Comparison of ENCODE assay signal across 9 mouse cellular contexts in the genomic region with DNA sequence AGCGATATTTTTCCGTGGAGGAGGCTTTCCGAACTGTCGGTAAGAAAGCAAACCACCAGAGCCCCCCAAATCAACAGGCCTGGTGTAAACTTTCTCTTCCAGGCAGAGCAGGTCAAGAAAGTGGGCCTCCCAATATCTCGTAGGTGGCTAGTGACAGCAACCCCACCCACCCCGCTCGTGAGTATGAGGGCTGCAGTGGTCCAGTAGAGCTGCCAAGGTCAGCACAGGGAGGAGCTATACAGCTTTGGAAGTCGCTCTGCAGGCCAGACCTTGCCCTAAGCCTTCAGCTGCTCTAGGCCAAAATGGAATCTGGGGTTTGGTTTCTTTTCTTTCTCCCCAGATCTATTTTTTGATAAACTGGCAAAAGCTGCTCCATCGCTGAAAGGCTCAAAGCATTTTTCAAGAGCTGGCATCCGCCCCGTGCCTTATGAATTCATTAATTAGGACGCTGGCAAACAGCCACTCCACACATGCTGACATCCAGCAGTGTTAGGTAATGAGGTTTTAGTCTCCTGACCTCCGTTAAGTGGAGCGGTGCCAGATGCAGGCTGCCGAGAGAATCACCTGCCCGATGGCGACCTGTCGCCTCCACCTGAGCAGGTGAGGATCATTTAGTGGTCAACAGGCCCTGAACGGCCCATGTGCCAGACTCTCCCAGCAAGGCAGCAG. TPM values are rescaled to one million over a fixed set of nuclear protein-coding genes. Genes with fewer than 3 reads are reported as not detected.
DNase-seq lines count a peak whose midpoint lies in the region; ATAC-seq and TF ChIP-seq lines count a peak whose summit lies in the region.
"Had no signal": no experiment of that assay in that cellular context is flagged by ENCODE, and none has a peak within 500 bp of the region (broad histone marks: within the 10 kb centered on the region; RNA-seq: fewer than 3 reads in every experiment).

No protein-coding gene starts in this region.

- TF ChIP-seq EP300 in CH12.LX (IDR thresholded peaks at IDR 0.05; ENCODE audit: low read length): no peak

- no peak for ATAC-seq in hindbrain, embryonic 12.5 days (ENCODE audit: low FRiP score)
- ATAC-seq in hindbrain, embryonic 11.5 days (ENCODE audit: low FRiP score): no peak

- H3K4me1 ChIP-seq in hindbrain, embryonic 12.5 days: peaks cover 71% of the 10 kb centered on the region
- peaks cover 13% of the 10 kb centered on the region for H3K4me1 ChIP-seq in hindbrain, embryonic 11.5 days (replicated peaks; ENCODE audit: control insufficient read depth, insufficient read depth, low read length)
- peaks cover 30 to 88% of the 10 kb centered on the region in 2 experiments for H3K4me1 ChIP-seq in CH12.LX (ENCODE audit: control insufficient read depth in 1 of 2, insufficient read depth in 2 of 2)

- H3K4me3 ChIP-seq in hindbrain, embryonic 12.5 days: no peak overlapping the region
- H3K4me3 ChIP-seq in hindbrain, embryonic 11.5 days (ENCODE audit: low read depth, low read length): no peak overlapping the region
- peak overlapping the region in 2 of 3 experiments; percentile 16 to 19 for H3K4me3 ChIP-seq in CH12.LX (replicated peaks in 1 of 3; ENCODE audit: low read depth in 2 of 3, low read length in 2 of 3, poor library complexity in 1 of 3)

- H3K4me2 ChIP-seq in hindbrain, embryonic 12.5 days (replicated peaks): no peak overlapping the region
- H3K4me2 ChIP-seq in hindbrain, embryonic 11.5 days (replicated peaks; ENCODE audit: low read depth, low read length): no peak overlapping the region
- peak overlapping the region; percentile 58 for H3K4me2 ChIP-seq in CH12.LX (ENCODE audit: insufficient read depth, low read depth, poor library complexity, severe bottlenecking)

- no peak for DNase-seq in hindbrain, embryonic 11.5 days (ENCODE audit: low spot score)
- DNase-seq in CH12.LX (ENCODE audit: extremely low read depth): no peak
- peak; percentile 89 to 91 for DNase-seq in cerebellum, adult 18-20 months
- peak; percentile 85 to 86 for DNase-seq in kidney, adult 8-10 months
- DNase-seq in embryo, embryonic 10 days (ENCODE audit: low spot score): no peak
- DNase-seq in urinary bladder, adult 18-20 months (ENCODE audit: low spot score in 2 of 2): no peak
- no peak for DNase-seq in spleen, postnatal 36 days (ENCODE audit: low spot score in 2 of 2)
- DNase-seq: embryo, embryonic 11 days had no signal

- WGBS in hindbrain, embryonic 12.5 days: 75% methylated on average over 19 of the region's 19 CpGs
- WGBS in hindbrain, embryonic 11.5 days: 83% methylated on average over 19 of the region's 19 CpGs

- no peaks in the 10 kb centered on the region for H3K9me3 ChIP-seq in hindbrain, embryonic 12.5 days (replicated peaks)
- H3K9me3 ChIP-seq in hindbrain, embryonic 11.5 days (ENCODE audit: control insufficient read depth, low read length): no peaks in the 10 kb centered on the region
- peaks cover 2% of the 10 kb centered on the region for H3K9me3 ChIP-seq in CH12.LX (replicated peaks; ENCODE audit: low read length)

- no peak for TF ChIP-seq CTCF in CH12.LX (conservative IDR thresholded peaks at IDR 0.05 in 1 of 2, IDR thresholded peaks at IDR 0.05 in 1 of 2; ENCODE audit: low read depth in 2 of 2, low read length in 2 of 2)

- 0 out of 2 replicates have a peak overlapping the region, but pooled peaks have one; percentile 10 for H3K9ac ChIP-seq in hindbrain, embryonic 12.5 days
- H3K9ac ChIP-seq in hindbrain, embryonic 11.5 days (ENCODE audit: low read depth, low read length): no peak overlapping the region
- H3K9ac ChIP-seq in CH12.LX (ENCODE audit: insufficient read depth, low read depth): peak overlapping the region; percentile 30; the same call in 1 of the 2 replicates

- H3K27me3 ChIP-seq in hindbrain, embryonic 12.5 days: no peaks in the 10 kb centered on the region
- H3K27me3 ChIP-seq in hindbrain, embryonic 11.5 days (ENCODE audit: control insufficient read depth, insufficient read depth, low read length): no peaks in the 10 kb centered on the region
- no peaks in the 10 kb centered on the region for H3K27me3 ChIP-seq in CH12.LX (replicated peaks)

- H3K36me3 ChIP-seq in hindbrain, embryonic 12.5 days: no peaks in the 10 kb centered on the region
- H3K36me3 ChIP-seq in hindbrain, embryonic 11.5 days (ENCODE audit: control insufficient read depth, insufficient read depth, low read length): no peaks in the 10 kb centered on the region
- H3K36me3 ChIP-seq in CH12.LX (replicated peaks in 1 of 2; ENCODE audit: control insufficient read depth in 1 of 2, insufficient read depth in 1 of 2, low read length in 1 of 2): peaks cover 8 to 46% of the 10 kb centered on the region in 2 experiments

- no peak for TF ChIP-seq POLR2A in CH12.LX (IDR thresholded peaks at IDR 0.05; ENCODE audit: low read depth, low read length)

- peaks cover 7% of the 10 kb centered on the region for H3K79me2 ChIP-seq in CH12.LX (replicated peaks; ENCODE audit: control insufficient read depth, extremely low read depth, insufficient read depth, poor library complexity, severe bottlenecking)

- no peak for TF ChIP-seq RAD21 in CH12.LX (IDR thresholded peaks at IDR 0.05; ENCODE audit: low read depth, low read length)

- dilution Hi-C loops in CH12.LX (cut with MboI; ENCODE audit: extremely low pct_ligation_motif_present, extremely low pct_unique_long_range_greater_than_20kb, low sequenced_read_pairs): no loop called here

- in situ Hi-C loops in CH12.LX (cut with MboI; ENCODE audit: low pct_ligation_motif_present, low pct_unique_long_range_greater_than_20kb, low sequenced_read_pairs): loop anchor here (10.0 kb wide), 1 partner anchor 54 kb away; no protein-coding TSS in a partner anchor

- H3K27ac ChIP-seq in hindbrain, embryonic 12.5 days: peak overlapping the region; percentile 26; the same call in 1 of the 2 replicates
- H3K27ac ChIP-seq in hindbrain, embryonic 11.5 days (ENCODE audit: low read depth, low read length): no peak overlapping the region
- peak overlapping the region; percentile 65 for H3K27ac ChIP-seq in CH12.LX (ENCODE audit: insufficient read depth, low read depth)

TF ChIP-seq in CH12.LX, 34 proteins besides CTCF, POLR2A, EP300 and RAD21:
- TF ChIP-seq ELF1 (IDR thresholded peaks at IDR 0.05; ENCODE audit: low read depth, low read length) (no peak), ETS1 (conservative IDR thresholded peaks at IDR 0.05; ENCODE audit: low read depth, low read length) (no peak), MXI1 (IDR thresholded peaks at IDR 0.05; ENCODE audit: low read depth, low read length) (no peak), ZKSCAN1 (IDR thresholded peaks at IDR 0.05; ENCODE audit: borderline replicate concordance, low read depth, low read length) (no peak), KAT2A (IDR thresholded peaks at IDR 0.05; ENCODE audit: insufficient replicate concordance, low read length) (no peak), GABPA (IDR thresholded peaks at IDR 0.05; ENCODE audit: insufficient replicate concordance, low read depth, low read length) (no peak), CHD2 (IDR thresholded peaks at IDR 0.05; ENCODE audit: low read length) (no peak), JUN (IDR thresholded peaks at IDR 0.05; ENCODE audit: insufficient read depth, low read depth, low read length) (no peak), MYC (IDR thresholded peaks at IDR 0.05; ENCODE audit: low read depth, low read length) (no peak), JUND (conservative IDR thresholded peaks at IDR 0.05; ENCODE audit: low read depth, low read length) (no peak), ZC3H11A (IDR thresholded peaks at IDR 0.05; ENCODE audit: low read depth, low read length) (no peak), UBTF (IDR thresholded peaks at IDR 0.05; ENCODE audit: low read depth, low read length) (no peak), MAZ (IDR thresholded peaks at IDR 0.05; ENCODE audit: low read depth, low read length) (no peak)

RNA-seq across cellular contexts. Expression of a gene that starts 5.6 kb away (rescaled TPM):
- 14.0 and 15.3 TPM in 2 replicates for polyA plus RNA-seq in hindbrain, embryonic 12.5 days (2016; fragmentation: Nextera tagmentation; extraction: Ambion mirVana)
- 14.8 and 15.2 TPM in 2 replicates for polyA plus RNA-seq in hindbrain, embryonic 11.5 days (2014; fragmentation: Nextera tagmentation; extraction: Ambion mirVana)
- 18.7 and 23.5 TPM in 2 replicates for total RNA-seq in CH12.LX (2012; rRNA removed)
- 8.8 and 9.1 TPM in 2 replicates for total RNA-seq in CH12.LX (2014; rRNA removed)
- polyA plus RNA-seq in CH12.LX (2012; ENCODE audit: insufficient read length, low read depth): 12.0 and 15.4 TPM in 2 replicates

RNA-seq across cellular contexts. Expression of a gene that starts 50.8 kb away (rescaled TPM):
- polyA plus RNA-seq in hindbrain, embryonic 12.5 days (2016; fragmentation: Nextera tagmentation; extraction: Ambion mirVana): 141 and 170 TPM in 2 replicates
- 107 and 141 TPM in 2 replicates for polyA plus RNA-seq in hindbrain, embryonic 11.5 days (2014; fragmentation: Nextera tagmentation; extraction: Ambion mirVana)
- total RNA-seq in CH12.LX (2012; rRNA removed) (88.8 and 95.3 TPM in 2 replicates), CH12.LX (2014; rRNA removed) (96.9 and 105 TPM in 2 replicates)
- polyA plus RNA-seq in CH12.LX (2012; ENCODE audit: insufficient read length, low read depth): 135 and 152 TPM in 2 replicates

Comparison
In these comparisons a context has a peak if more than half of its experiments do, and no peak if none do; other contexts are left out.
1. H3K4me3 ChIP-seq: peak in CH12.LX (2 of 3); none in hindbrain, embryonic 12.5 days (single experiment) and hindbrain, embryonic 11.5 days (single experiment).
2. DNase-seq: peak in cerebellum, adult 18-20 months (2 of 2) and kidney, adult 8-10 months (2 of 2); none in hindbrain, embryonic 11.5 days (single experiment), CH12.LX (single experiment), embryo, embryonic 10 days (single experiment), urinary bladder, adult 18-20 months (0 of 2) and spleen, postnatal 36 days (0 of 2).